Mouse (Mus musculus) ES-E14 (cell line): ENCODE measurements at regions not wholly inside any gene's neighbourhood (a gene's known extent, or its start where the extent isn't known, plus 50 kb on each side); places are given as distances from the start of the nearest gene placed in this dataset.

Source experiments
- CHD2 ChIP-seq: IDR thresholded peaks from 2 replicates; pipeline ENCODE4 v1.6.1; 2014; ENCODE audit warnings: mild to moderate bottlenecking, low read depth, low read length, inconsistent platforms
- HCFC1 ChIP-seq: IDR thresholded peaks from 2 replicates; pipeline ENCODE4 v1.6.1; 2012; ENCODE audit warnings: low read length, inconsistent platforms, borderline replicate concordance; ENCODE audit not compliant: insufficient read depth
- ZC3H11A ChIP-seq: IDR thresholded peaks from 2 replicates; pipeline ENCODE4 v1.6.1; 2012; ENCODE audit warnings: low read depth, mild to moderate bottlenecking, inconsistent platforms, low read length, borderline replicate concordance
- ZNF384 ChIP-seq: IDR thresholded peaks from 2 replicates; pipeline ENCODE4 v1.6.1; 2012; ENCODE audit warnings: low read depth, low read length, inconsistent platforms

GRCm38 (mm10) chr9:68330721-68331120 is 322.9 kb upstream of the Rora start:
- TF ChIP-seq ZNF384 (no peak), ZC3H11A (no peak), CHD2 (no peak), HCFC1 (no peak)
